Mouse (Mus musculus) natural killer cell, adult 2 months (primary cell): Measurements from ENCODE around the gene Setx.
A peak's percentile ranks its signal among the peaks of the same experiment; 100 is the strongest.
"Not testable (repeated sequence)": the region's sequence is repeated elsewhere in the genome, so short reads cannot be mapped to it uniquely, and the experiment has no call there.

Experiments
- DNase-seq, 2 experiments: peaks; one replicate each; pipeline ENCODE4 v3.0.0; 2022; ENCODE audit warnings: low spot score in 2 of 2

Setx gene

DNA sequence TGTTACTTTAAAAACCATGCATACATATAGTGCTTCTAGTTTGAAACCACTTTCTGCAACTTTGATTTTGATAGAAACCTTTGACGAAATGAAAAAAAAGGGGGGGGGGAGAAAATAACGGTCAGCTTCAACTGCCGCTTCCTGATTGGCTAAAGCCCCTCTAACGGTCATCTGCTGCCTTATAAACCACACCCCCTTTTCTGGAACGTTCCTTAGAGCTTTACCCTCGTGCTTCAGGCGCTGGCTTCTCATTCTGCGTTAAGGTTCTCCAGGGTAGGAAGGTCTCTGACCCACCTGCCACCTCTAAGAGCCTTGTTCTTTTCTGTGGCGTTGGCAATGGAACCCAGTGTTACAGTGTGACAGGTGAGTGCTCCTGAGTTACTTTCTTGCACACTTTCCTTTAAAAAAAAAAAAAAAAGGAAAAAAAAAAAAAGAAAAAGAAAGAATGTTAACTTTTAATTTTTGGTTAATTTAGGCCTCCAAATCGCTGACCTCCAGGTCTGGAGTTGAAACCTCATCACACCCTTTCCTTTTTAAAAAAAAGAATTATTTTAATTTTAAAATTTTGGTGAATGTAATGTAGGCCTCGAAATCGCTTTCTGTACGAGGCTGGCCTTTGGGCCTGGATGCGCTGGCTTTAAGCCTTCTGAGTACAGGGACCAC is at the start of gene Setx:
TSS of gene Setx (plus strand) at position 275 of the 663 bp plus-strand sequence.
- no peak for DNase-seq

DNA sequence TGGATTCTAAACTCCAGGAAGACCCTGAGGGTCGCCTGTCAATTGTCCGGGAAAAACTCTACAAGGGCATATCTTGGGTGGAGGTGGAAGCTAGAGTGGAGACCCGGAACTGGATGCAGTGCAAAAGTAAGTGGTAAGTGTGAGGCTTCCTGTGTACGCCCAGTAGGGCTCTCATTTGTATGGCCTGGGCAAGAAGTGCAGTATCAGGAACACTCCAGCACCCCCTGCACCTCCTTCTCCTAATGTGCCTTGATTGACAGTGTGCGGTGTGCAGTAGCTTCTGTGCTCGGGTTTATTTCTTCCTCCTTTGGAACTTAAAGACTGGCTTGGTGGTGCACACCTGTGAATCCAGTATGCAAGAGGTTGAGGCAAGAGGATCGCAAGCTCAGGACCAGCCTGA is 49.3 kb upstream of the Setx start:
- DNase-seq, result no peak

DNA sequence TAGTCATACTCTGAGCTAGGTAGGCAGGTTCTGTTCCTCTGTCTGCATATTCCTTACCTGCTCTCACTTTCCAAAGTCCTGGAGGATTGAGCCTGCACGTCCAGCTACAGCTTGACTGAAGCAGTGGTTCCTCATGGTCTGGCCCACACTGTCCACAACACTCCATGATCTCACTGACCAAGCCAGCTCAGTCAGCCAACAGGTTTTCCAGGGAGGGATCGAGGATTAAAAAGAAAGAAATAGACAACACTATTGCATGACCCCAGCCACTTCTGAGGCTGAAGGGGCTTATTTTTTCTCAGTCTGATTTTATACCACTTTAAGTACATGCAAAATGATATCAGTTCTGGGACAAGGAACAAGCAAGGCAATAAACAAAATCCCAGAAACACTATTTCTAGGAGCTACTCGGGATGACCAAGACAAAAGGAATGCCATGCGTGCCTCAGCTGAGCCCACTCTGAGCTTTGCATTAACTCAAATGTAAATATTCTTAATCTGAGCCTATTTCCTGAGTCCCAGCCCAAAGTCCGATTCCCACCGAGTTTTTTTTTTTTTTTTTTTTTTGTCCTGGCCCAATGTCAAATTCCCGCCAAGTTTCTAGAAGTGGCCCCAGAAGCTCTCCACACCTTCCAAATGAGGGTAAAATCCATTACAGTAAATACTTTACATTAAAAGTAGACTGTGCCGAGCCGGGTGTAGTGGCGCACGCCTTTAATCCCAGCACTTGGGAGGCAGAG is 48.5 kb upstream of the Setx start:
- no peak for DNase-seq

DNA sequence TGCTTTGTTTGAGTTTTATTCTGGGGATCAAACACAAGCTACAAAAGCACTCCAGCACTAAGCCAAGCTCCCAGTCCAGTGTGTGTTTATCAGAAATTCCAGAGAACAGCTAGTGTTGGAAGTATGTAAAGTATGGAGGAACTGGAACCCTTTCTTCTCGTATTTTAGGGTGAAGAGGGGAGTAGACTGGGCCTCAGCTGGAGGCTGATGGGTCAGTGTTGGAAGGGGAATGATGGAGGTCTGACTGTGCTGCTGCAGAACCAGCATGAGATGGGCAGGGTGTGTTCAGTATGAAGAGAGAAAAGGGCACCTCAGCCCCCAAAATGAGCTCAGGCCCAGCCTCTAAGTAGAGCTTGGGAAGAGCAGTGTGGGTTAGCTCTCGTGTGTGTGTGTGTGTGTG is 47.8 kb upstream of the Setx start:
- no peak for DNase-seq

DNA sequence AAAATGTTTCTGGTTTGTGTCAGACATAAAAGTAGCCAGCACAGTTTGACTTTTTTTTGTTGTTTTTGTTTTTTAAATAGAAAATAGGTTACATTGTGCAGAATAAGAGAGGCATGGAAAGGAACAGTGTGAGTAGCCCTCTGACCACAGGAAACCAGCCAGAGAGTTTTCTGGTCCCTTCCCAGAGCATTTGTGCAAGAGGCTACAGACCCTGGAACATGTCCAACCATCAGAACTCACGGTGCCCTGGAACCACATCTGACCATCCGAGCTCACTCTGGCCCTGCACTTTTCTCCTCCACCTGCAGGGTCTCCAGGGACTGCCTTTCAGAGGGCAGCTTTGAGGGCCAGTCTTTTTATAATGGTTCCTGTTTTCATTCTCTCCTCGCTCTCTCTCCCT is 42.0 kb upstream of the Setx start:
- no peak for DNase-seq

DNA sequence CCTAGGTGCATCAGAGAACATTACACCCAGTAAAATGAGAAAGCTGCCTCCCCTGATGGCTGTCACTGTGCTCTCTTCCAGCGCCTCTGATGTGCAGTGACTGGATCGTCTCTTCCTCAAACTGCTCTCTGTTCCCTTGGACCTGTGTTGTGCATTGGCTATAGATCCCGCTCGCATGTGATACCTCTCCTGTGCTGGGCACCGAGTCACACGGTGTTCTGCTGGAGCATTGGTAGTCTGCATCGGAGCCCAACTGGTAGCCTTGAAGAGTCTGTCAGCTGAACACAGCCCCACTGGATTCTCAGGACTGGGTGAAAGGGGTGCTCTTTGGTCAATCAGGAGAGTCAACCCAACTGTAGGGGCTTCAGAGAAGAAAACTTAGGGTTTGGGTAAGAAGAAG is 38.0 kb upstream of the Setx start:
- DNase-seq, result no peak

DNA sequence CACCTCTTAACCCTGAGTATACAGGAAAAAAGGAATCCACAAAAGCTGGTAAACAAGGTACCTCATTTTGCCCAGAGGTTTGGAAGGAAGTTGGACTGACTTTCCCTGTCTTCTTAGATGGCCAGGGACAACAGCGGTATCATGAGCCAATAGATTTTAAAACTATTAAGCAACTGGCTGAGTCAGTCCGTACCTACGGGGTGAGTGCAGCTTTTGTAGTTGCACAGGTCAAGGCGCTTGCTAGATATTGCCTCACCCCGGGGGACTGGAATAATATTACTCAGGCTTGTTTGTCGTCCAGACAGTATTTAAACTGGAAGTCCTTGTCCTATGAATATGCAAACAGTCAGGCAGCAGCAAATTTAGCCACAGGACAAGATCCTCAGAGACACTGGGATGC is 34.7 kb upstream of the Setx start:
- not testable (repeated sequence) for DNase-seq

DNA sequence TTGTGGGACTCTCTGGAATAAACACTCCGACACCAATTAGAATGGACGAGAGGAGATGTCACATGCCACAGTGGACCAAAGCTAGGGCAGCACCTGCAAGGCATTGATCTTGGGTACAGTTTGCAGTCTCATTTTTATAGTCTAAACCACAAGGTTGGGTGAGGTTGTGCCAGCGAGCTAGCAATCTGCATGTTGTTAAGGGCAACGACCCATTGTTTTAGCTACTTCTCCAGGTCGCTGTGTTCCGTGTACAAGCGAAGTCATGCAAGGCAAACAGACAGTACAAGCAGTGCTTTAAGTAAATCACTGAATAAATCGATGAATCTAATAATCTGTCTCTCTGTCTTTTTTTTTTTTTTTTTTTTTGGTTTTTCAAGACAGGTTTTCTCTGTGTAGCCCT is 28.3 kb upstream of the Setx start:
- no peak for DNase-seq

DNA sequence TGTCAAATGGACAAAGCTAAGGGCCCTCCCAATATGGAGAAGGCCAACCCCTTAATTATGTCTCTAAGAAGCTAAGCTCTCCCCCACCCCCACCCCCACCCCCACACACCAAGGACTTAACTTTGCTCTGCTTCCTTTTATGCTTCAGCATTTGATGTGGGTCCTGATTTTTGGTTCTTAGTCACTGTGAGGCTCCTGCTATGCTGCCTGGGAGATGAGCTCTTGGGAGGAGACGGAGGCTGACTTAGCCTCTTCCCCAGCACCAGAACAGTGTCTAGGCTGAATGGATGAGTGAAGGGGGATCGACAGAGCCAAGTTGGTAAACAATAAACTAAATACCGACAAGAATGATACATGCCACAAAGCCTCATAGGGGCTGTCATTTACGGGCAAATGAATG is 27.2 kb upstream of the Setx start:
- DNase-seq, result no peak

DNA sequence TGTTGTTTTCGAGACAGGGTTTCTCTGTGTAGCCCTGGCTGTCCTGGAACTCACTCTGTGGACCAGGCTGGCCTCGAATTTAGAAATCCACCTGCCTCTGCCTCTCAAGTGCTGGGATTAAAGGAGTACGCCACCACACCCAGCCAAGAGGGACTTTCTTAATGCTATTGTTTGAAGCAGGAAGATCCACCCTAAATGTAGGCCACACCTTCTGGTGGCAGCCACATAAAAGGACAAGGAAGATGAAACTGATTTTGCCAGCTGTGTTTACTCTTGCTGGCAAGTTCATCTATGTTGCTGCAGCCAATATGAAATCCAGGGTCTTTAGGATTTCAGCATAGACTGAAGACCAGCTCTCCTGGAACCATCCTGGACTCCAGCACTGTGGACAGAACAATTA is 26.5 kb upstream of the Setx start:
- peak in 1 of 2 experiments; percentile 13 for DNase-seq

DNA sequence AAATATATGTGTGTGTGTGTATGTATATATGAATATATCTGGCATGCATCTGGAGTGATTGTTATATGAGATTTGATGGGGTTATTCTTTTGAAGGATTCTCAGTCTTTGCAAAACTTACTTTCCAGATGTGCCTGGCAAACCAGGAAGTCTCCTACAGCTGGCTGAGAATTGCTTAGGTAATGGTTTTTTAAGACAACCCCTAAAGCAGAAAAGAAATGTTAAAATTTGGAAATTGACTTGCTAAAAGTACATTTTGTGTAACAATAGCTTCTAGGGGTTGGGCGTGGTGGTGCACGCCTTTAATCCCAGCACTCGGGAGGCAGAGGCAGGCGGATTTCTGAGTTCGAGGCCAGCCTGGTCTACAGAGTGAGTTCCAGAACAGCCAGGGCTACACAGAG is 26.0 kb upstream of the Setx start:
- not testable (repeated sequence) for DNase-seq

DNA sequence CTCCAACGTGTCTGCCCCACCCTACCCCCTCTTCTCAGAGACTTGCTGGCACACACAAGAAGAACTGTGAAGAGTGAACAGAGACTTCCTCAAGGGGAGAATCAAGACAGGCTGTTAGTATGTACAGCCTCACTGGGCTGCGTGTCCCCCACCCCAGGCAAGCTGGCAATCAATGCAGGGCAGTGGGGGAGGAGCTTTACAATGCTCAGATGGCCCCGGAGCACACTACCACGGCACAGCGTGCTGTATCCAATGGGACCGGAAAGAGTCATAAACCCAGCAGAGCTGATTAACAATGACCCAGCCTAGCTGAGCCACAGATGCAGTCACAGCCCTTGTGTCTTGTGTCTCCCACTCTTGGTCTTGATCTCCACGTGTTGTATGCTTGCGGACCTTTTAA is 25.2 kb upstream of the Setx start:
- no peak for DNase-seq

DNA sequence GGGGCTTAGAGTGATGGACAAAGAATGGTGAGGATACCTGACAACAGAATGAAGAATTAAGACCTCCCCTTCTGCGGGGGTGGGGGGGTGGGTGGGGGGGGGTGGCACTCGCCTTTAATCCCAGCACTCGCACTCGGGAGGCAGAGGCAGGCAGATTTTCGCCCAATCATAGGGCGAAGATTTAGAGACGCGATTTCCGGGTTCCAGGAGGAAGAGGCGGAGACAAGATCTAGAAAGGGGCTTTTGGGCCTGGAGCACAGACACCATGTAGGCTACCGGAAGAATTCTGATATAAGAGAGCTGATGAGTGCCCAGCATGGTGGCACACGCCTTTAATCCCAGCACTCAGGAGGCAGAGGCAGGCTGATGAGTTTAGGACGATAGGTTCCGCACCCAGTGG is 24.3 kb upstream of the Setx start:
- DNase-seq, result no peak

DNA sequence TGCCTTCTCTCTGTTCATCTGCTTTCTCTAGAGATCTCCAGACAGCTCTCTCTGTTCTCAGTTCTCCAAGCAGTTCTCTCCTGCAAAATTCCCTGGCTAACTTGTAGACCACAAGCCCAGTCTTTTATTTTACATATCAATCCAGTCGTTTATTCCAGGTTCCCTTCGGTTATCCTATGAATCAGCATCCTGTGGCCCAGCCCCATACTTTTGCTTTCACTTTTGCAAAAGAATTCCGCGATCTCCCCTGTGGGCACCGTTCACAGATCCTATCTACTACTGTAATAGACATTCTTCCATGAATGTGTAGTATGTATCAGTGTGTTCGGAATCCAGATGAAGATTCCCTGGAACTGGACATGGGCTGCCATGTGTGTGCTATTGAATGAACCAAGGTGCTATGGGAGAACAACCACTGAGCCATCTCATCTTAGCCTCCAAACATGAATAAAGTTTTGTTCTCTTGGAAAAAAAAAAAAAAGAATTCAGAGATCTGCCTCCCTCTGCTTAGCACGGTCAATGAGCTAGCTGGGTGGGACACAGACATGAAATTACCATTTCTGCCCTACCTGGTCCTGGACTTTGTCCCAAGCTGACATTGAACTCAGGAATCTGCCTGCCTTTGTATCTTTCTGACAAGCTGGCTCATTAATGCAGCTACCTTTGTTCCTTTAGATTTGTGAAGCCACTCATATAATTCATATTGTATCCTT is 23.0 kb upstream of the Setx start:
- no peak for DNase-seq

DNA sequence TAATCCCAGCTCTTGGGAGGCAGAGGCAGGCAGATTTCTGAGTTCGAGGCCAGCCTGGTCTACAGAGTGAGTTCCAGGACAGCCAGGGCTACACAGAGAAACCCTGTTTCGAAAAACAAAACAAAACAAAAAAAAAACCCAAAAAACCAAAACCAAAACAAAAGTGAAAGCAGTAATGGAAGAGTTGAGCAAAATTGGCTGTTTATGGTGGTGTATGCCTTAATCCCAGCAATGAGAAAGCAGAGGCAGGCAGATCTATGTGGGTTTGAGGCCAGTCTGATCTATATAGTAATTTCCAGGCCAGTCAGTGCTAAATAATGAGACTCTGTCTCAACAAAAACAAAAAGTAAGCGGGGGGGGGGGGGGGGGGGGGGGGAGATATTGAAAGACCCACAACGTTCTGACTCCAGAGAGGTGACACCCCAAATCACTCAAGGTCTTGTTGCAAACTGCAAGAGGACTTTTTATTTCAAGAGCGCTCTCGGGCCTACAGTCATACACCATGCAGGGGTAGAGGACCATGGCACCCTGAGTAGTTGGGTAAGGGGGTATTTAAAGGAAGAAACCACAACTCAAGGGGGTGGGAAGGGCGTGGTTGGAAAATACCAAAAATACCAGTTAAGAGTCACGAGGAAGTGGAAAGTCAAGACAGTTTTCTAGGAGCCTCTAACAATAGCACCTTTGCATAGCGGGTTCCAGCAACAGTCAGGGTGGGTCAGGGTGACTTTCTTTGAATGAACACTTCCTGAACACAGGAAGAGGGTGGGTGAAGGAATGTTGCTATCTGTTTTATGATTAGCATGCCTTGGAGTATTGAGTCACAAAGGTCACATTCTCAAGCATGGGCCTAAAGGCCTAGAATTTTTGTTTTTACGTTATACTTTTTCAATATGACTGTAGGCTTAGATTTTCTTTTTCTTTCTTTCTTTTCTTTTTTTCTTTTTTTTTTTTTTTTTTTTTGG is 21.3 kb upstream of the Setx start:
- DNase-seq, result not testable (repeated sequence)

DNA sequence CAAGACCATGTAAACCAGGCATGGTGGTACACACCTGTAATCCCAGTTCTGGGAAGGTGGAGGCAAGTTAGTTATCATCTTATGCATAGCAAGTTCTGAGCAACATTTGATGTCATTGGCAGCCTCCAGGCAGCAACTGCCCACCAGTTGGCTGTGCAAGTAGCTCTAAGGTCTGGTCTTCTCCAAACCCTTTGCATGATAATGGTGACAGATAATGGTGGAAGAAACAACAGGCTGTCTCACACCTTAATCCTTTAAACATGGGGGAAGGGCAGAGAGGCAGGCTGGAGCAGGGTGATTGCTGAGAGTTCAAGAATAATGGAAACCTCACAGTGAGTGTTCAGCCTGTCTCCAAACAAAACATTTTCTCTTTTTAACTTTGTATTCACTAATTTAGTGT is 3.0 kb upstream of the Setx start:
- DNase-seq, result no peak

DNA sequence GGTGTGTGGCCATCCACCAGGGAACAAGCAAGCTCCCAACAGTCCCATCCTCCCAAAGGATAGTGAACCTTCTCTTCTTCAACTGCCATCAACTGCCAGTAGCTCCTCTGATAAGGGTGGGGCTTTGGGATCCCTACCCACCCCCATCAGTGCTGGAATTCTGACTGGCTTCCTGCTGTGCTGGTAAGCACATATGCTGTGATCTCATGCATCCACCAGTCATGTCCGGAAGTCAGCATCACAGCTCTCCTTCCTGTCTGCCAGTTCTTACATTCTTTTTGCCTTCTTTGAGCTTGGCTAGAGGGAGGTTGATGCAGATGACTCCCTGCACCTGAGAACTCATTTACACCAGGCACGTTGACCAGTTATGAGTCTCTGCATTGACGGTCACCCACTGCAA is 1.5 kb upstream of the Setx start:
- DNase-seq, result peak in 1 of 2 experiments; percentile 12

DNA sequence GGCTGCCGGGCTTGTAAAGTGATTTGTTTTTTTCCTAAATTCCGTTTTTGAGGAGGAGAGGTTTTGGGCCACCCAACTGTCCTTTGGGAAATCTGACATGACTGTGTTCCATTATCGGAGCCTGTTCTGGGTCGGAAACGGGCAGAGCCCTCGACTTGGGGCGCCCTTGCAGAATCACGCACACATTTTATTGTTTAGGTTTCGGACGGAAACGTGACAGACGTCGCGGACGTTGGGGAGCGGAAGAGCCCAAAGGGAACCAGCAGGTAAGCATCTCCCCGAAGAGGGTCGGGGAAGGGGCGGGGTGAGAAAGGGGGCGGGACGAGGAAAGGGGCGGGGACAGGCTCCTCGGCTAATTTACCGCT is 572 bp downstream of the Setx start:
- no peak for DNase-seq

DNA sequence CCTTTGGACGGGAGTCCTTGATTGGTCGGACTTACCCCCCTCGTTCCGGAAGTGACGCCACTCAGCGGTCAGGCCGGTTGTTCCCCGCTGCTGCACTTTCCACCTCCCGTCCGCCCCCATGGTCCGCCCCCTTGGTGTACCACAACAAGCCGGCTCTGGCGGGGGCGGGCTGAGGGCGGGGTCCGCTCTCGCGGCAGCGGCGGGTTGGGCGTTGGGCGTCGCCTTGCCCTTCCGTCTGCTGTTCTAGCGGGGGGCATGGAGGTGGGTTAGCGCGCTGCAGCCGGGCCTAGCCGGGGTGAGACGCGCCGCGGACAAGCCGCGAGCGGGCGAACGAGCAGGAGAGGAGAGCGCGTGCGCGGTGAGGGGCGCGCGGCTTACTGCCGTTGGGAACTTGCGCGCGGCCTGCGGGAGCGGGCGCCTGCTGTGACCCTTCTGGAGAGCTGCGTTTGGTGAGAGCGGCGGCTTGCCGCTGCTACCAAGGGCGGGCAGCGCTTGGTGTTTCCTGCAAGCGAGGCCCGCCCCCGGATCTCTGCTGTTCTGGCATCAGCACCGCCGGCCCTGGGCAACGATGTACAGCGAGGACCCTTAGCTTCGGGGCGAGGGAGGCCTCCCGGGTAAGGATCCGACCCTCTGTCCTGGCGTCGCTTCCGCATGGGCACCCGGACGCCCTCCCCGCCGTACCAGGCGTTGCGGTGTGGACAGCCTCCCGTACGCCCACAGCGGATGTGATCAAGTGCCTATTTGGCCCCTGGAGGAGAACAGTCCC is 1.1 kb downstream of the Setx start:
- DNase-seq, result peak; percentile 100

DNA sequence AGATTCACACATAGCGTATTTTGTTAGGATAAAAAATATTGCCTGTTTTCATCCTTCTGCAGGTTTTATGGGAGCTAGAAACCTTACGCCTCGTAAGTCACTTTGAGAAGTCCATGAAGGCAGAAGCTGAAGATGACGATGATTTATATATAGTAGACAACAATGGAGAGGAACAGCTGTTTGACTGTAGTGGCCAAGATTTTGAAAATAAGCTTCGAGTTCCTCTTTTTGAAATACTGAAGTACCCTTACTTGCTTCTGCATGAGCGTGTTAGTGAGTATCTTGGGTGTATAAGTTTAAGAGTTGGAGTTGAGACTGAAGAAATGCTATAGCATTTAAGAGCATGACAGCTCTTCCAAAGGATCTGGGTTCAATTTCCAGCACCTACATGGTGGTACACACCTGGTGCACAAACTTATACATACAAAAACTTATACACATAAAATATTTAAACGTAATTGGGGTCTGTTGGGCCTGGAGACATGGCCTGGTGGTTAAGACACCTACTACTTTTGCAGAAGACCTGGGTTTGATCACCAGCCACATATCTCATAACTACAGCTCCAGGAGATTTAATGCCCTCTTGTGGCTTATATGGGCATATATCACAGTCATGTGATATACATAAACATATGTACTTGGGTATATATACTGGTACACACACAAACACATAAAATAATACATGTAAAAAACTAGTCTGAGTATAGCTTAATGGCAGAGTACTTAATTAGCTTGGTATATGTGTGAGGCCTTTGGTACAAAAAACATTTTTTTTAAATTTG is 6.3 kb downstream of the Setx start:
- no peak for DNase-seq
